In genomic region chr6:82772451-82773101, GRCm38 (mm10) we compare ENCODE assay signal across 8 mouse cellular contexts. TPM values are rescaled to one million over a fixed set of nuclear protein-coding genes. Genes with fewer than 3 reads are reported as not detected.
A peak's percentile ranks its signal among the peaks of the same experiment; 100 is the strongest.
DNase-seq lines count a peak whose midpoint lies in the region; ATAC-seq and TF ChIP-seq lines count a peak whose summit lies in the region.

No protein-coding gene starts in this region.

- peak overlapping the region; percentile 87 for H3K4me2 ChIP-seq in kidney, embryonic 14.5 days (replicated peaks; ENCODE audit: low read depth, low read length)
- H3K4me2 ChIP-seq in intestine, embryonic 16.5 days (ENCODE audit: low read depth, low read length) = peak overlapping the region; percentile 93
- peak overlapping the region; percentile 99 for H3K4me2 ChIP-seq in midbrain, embryonic 14.5 days (ENCODE audit: low read length)

- H3K9me3 ChIP-seq in kidney, embryonic 14.5 days (ENCODE audit: control insufficient read depth, low read length) = no peaks in the 10 kb centered on the region
- no peaks in the 10 kb centered on the region for H3K9me3 ChIP-seq in G1E (replicated peaks)
- no peaks in the 10 kb centered on the region for H3K9me3 ChIP-seq in intestine, embryonic 16.5 days (ENCODE audit: control insufficient read depth, low read length)
- no peaks in the 10 kb centered on the region for H3K9me3 ChIP-seq in midbrain, embryonic 14.5 days (ENCODE audit: control insufficient read depth, low read length)

- H3K36me3 ChIP-seq in kidney, embryonic 14.5 days (ENCODE audit: control insufficient read depth, insufficient read depth, low read length) = no peaks in the 10 kb centered on the region
- peaks cover 41% of the 10 kb centered on the region for H3K36me3 ChIP-seq in G1E (replicated peaks)
- H3K36me3 ChIP-seq in intestine, embryonic 16.5 days (ENCODE audit: control insufficient read depth, insufficient read depth, low read length) = no peaks in the 10 kb centered on the region
- H3K36me3 ChIP-seq in midbrain, embryonic 14.5 days (ENCODE audit: control insufficient read depth, insufficient read depth, low read length) = no peaks in the 10 kb centered on the region

- 1% methylated on average over 19 of the region's 19 CpGs for WGBS in kidney, embryonic 14.5 days
- 2% methylated on average over 19 of the region's 19 CpGs for WGBS in intestine, embryonic 16.5 days
- WGBS in midbrain, embryonic 14.5 days = under 1% methylated on average over 19 of the region's 19 CpGs

- ATAC-seq in kidney, embryonic 14.5 days (ENCODE audit: low FRiP score, low TSS enrichment) = peak; percentile 16
- ATAC-seq in G1E (ENCODE audit: extremely low read depth, insufficient number of reproducible peaks, low FRiP score, poor library complexity, severe bottlenecking) = no peak
- 0 out of 2 replicates have a peak, but pooled peaks have one; percentile 2 for ATAC-seq in intestine, embryonic 16.5 days
- ATAC-seq in midbrain, embryonic 14.5 days (ENCODE audit: low FRiP score, low TSS enrichment) = 0 out of 2 replicates have a peak, but pooled peaks have one; percentile 18

- no peak for TF ChIP-seq POLR2A in embryonic fibroblast, embryonic 13.5 days (IDR thresholded peaks at IDR 0.05; ENCODE audit: low read depth, low read length)

- DNase-seq in kidney, adult 11 months = no peak
- DNase-seq in G1E (ENCODE audit: low spot score) = no peak
- DNase-seq in midbrain, embryonic 14.5 days = peak; percentile 77
- DNase-seq in urinary bladder, postnatal 10 days (ENCODE audit: low spot score) = no peak
- no peak for DNase-seq in layer of hippocampus, adult 11-12 months (ENCODE audit: low spot score)

- peak overlapping the region; percentile 77 for H3K27ac ChIP-seq in kidney, embryonic 14.5 days (ENCODE audit: low read depth, low read length)
- H3K27ac ChIP-seq in embryonic fibroblast, embryonic 13.5 days (ENCODE audit: insufficient read depth, low read length) = peak overlapping the region; percentile 50
- H3K27ac ChIP-seq in intestine, embryonic 16.5 days (ENCODE audit: low read length) = peak overlapping the region; percentile 80
- H3K27ac ChIP-seq in midbrain, embryonic 14.5 days (replicated peaks; ENCODE audit: low read depth, low read length) = no peak overlapping the region

- peak overlapping the region; percentile 66 for H3K9ac ChIP-seq in kidney, embryonic 14.5 days (ENCODE audit: low read depth, low read length)
- peak overlapping the region; percentile 67 for H3K9ac ChIP-seq in intestine, embryonic 16.5 days (ENCODE audit: low read depth, low read length)
- H3K9ac ChIP-seq in midbrain, embryonic 14.5 days (replicated peaks; ENCODE audit: low read length) = peak overlapping the region; percentile 49

- no peaks in the 10 kb centered on the region; the same call in 1 of the 2 replicates for H3K27me3 ChIP-seq in kidney, embryonic 14.5 days (ENCODE audit: control insufficient read depth, insufficient read depth, low read length)
- no peaks in the 10 kb centered on the region; the same call in 1 of the 2 replicates for H3K27me3 ChIP-seq in G1E (ENCODE audit: insufficient read depth, low read length)
- H3K27me3 ChIP-seq in intestine, embryonic 16.5 days (replicated peaks; ENCODE audit: control insufficient read depth, insufficient read depth, low read length) = no peaks in the 10 kb centered on the region
- H3K27me3 ChIP-seq in midbrain, embryonic 14.5 days (ENCODE audit: control insufficient read depth, insufficient read depth, low read length) = peaks cover 15% of the 10 kb centered on the region

- no peak for TF ChIP-seq CTCF in G1E (IDR thresholded peaks at IDR 0.05; ENCODE audit: low read depth, low read length)
- TF ChIP-seq CTCF in embryonic fibroblast, embryonic 13.5 days (IDR thresholded peaks at IDR 0.05; ENCODE audit: borderline replicate concordance, insufficient read depth, low read length) = no peak

- H3K4me1 ChIP-seq in kidney, embryonic 14.5 days (ENCODE audit: control insufficient read depth, insufficient read depth, low read length) = peaks cover 10% of the 10 kb centered on the region
- H3K4me1 ChIP-seq in G1E (ENCODE audit: insufficient read depth, low read depth, low read length) = peaks cover 80% of the 10 kb centered on the region
- H3K4me1 ChIP-seq in embryonic fibroblast, embryonic 13.5 days (ENCODE audit: control insufficient read depth, insufficient read depth, low read length) = no peaks in the 10 kb centered on the region
- H3K4me1 ChIP-seq in intestine, embryonic 16.5 days (ENCODE audit: control insufficient read depth, insufficient read depth, low read length) = peaks cover 26% of the 10 kb centered on the region
- peaks cover 5% of the 10 kb centered on the region; the same call in 1 of the 2 replicates for H3K4me1 ChIP-seq in midbrain, embryonic 14.5 days (ENCODE audit: control insufficient read depth, insufficient read depth, low read length)

- peak overlapping the region; percentile 57 for H3K4me3 ChIP-seq in kidney, embryonic 14.5 days (ENCODE audit: low read length)
- H3K4me3 ChIP-seq in G1E (ENCODE audit: low read depth, low read length) = peak overlapping the region; percentile 81
- H3K4me3 ChIP-seq in embryonic fibroblast, embryonic 13.5 days (ENCODE audit: insufficient read depth, low read length) = peak overlapping the region; percentile 74
- peak overlapping the region; percentile 69 for H3K4me3 ChIP-seq in intestine, embryonic 16.5 days (ENCODE audit: low read length)
- H3K4me3 ChIP-seq in midbrain, embryonic 14.5 days (replicated peaks; ENCODE audit: low read depth, low read length) = peak overlapping the region; percentile 50

RNA-seq across cellular contexts. Expression of gene Hk2, which starts 1.7 kb away (rescaled TPM):
- polyA plus RNA-seq in kidney, embryonic 14.5 days (2014; fragmentation: Nextera tagmentation; extraction: Ambion mirVana) = 28.0 TPM in 2 replicates
- total RNA-seq in G1E (2014; fragmentation: Nextera tagmentation) (42.9 and 52.4 TPM in 2 replicates), G1E (2017) (73.8 and 90.2 TPM in 2 replicates)
- polyA plus RNA-seq in G1E (2012) = 6.6 and 8.2 TPM in 2 replicates
- polyA plus RNA-seq in embryonic fibroblast, embryonic 13.5 days (2011; ENCODE audit: insufficient read length, low read depth, missing spikeins) = 26.2 and 30.8 TPM in 2 replicates
- 14.7 and 18.0 TPM in 2 replicates for polyA plus RNA-seq in intestine, embryonic 16.5 days (2015; fragmentation: Nextera tagmentation; extraction: Ambion mirVana)
- polyA plus RNA-seq in midbrain, embryonic 14.5 days (2014; fragmentation: Nextera tagmentation; extraction: Ambion mirVana) = 2.4 and 4.0 TPM in 2 replicates
